Mouse (Mus musculus) central nervous system, embryonic 14 days (tissue): Measurements from ENCODE around the gene Hspbp1. TPM values are rescaled to one million over a fixed set of nuclear protein-coding genes. Genes with fewer than 3 reads are reported as not detected.

Experiments used
- polyA plus RNA-seq: library from polyadenylated mRNA; depleted of rRNA; stranded (reverse); fragments of >200 nt; gene quantifications from 2 replicates; pipeline ENCODE4 v1.2.3, GENCODE M21; 2012; rRNA removed

The Hspbp1 gene
- 75.4 and 76.6 TPM in 2 replicates for polyA plus RNA-seq

GRCm38 (mm10) chr7:4684632-4685417 is at the start of gene Hspbp1:
Gene Hspbp1, minus strand, starts transcription at chr7:4685068.

GRCm38 (mm10) chr7:4725169-4725568 is 40.3 kb upstream of the Hspbp1 start, which contains the start of gene Tmem150b:
Gene Tmem150b, minus strand, starts transcription at chr7:4725249.

GRCm38 (mm10) chr7:4690387-4690786 is 5.5 kb upstream of the Hspbp1 start, which contains the start of gene Brsk1:
Gene Brsk1, plus strand, starts transcription at chr7:4690604.

GRCm38 (mm10) chr7:4658912-4659551 is 25.8 kb downstream of the Hspbp1 start, which contains the start of gene Ppp6r1:
Gene Ppp6r1, minus strand, starts transcription at chr7:4659019.

GRCm38 (mm10) chr7:4631031-4631430 is 53.8 kb downstream of the Hspbp1 start, which contains the start of gene Tmem86b:
Gene Tmem86b, minus strand, starts transcription at chr7:4631422.

Other genes starting within 250 kb of the Hspbp1 start
- 31.2 and 34.3 TPM in 2 replicates for gene Rdh13, start 239.4 kb downstream of the Hspbp1 start, polyA plus RNA-seq
- gene Eps8l1, start 224.4 kb downstream of the Hspbp1 start, polyA plus RNA-seq: 3.0 and 5.5 TPM in 2 replicates
- 97.6 and 105 TPM in 2 replicates for gene Ppp1r12c, start 183.4 kb downstream of the Hspbp1 start, polyA plus RNA-seq
- 3.6 and 45.1 TPM in 2 replicates for gene Tnnt1, start 168.7 kb downstream of the Hspbp1 start, polyA plus RNA-seq
- 6.4 and 7.6 TPM in 2 replicates for gene Tnni3, start 160.8 kb downstream of the Hspbp1 start, polyA plus RNA-seq
- 6.0 and 6.2 TPM in 2 replicates for gene Dnaaf3, start 152.6 kb downstream of the Hspbp1 start, polyA plus RNA-seq
- gene Syt5, start 137.5 kb downstream of the Hspbp1 start, polyA plus RNA-seq: 74.4 and 85.2 TPM in 2 replicates
- 0.98 and 1.2 TPM in 2 replicates for gene Ptprh, start 81.0 kb downstream of the Hspbp1 start, polyA plus RNA-seq
- gene Tmem86b, start 53.6 kb downstream of the Hspbp1 start, polyA plus RNA-seq: 59.1 and 59.5 TPM in 2 replicates
- gene Ppp6r1, start 26.0 kb downstream of the Hspbp1 start, polyA plus RNA-seq: 110 and 116 TPM in 2 replicates
- gene Brsk1, start 5.5 kb upstream of the Hspbp1 start, polyA plus RNA-seq: 107 and 116 TPM in 2 replicates
- gene Tmem150b, start 40.2 kb upstream of the Hspbp1 start, polyA plus RNA-seq: 0.05 and 0.06 TPM in 2 replicates
- gene Kmt5c, start 55.0 kb upstream of the Hspbp1 start, polyA plus RNA-seq: 175 and 185 TPM in 2 replicates
- 37.5 and 49.7 TPM in 2 replicates for gene Cox6b2, start 68.0 kb upstream of the Hspbp1 start, polyA plus RNA-seq
- not detected in 2 replicates for gene Fam71e2, start 86.2 kb upstream of the Hspbp1 start, polyA plus RNA-seq
- gene Il11, start 97.8 kb upstream of the Hspbp1 start, polyA plus RNA-seq: 0.34 and 0.39 TPM in 2 replicates
- gene Tmem190, start 97.9 kb upstream of the Hspbp1 start, polyA plus RNA-seq: not detected in 2 replicates
- gene Tmem238, start 104.6 kb upstream of the Hspbp1 start, polyA plus RNA-seq: 3.9 and 5.6 TPM in 2 replicates
- 362 and 481 TPM in 2 replicates for gene Rpl28, start 107.8 kb upstream of the Hspbp1 start, polyA plus RNA-seq
- 465 and 518 TPM in 2 replicates for gene Ube2s, start 127.5 kb upstream of the Hspbp1 start, polyA plus RNA-seq
- 106 and 108 TPM in 2 replicates for gene Shisa7, start 159.6 kb upstream of the Hspbp1 start, polyA plus RNA-seq
- 2.7 and 3.3 TPM in 2 replicates for gene Isoc2b, start 185.2 kb upstream of the Hspbp1 start, polyA plus RNA-seq
- 8.8 and 9.2 TPM in 2 replicates for gene Isoc2a, start 192.1 kb upstream of the Hspbp1 start, polyA plus RNA-seq
- gene Gm36210, start 221.4 kb upstream of the Hspbp1 start, polyA plus RNA-seq: 0.53 and 0.79 TPM in 2 replicates
- gene Zfp628, start 230.1 kb upstream of the Hspbp1 start, polyA plus RNA-seq: 13.4 and 14.8 TPM in 2 replicates
- gene Nat14, start 237.0 kb upstream of the Hspbp1 start, polyA plus RNA-seq: 21.3 and 21.4 TPM in 2 replicates
- 2.8 and 6.2 TPM in 2 replicates for gene Ssc5d, start 240.7 kb upstream of the Hspbp1 start, polyA plus RNA-seq